Mouse (Mus musculus) thymus, adult 2 months (tissue): ENCODE results near the gene Hip1. TPM values are rescaled to one million over a fixed set of nuclear protein-coding genes. Genes with fewer than 3 reads are reported as not detected.

Experiments used
- DNase-seq: peaks from one replicate; pipeline ENCODE4 v3.0.0; 2021
- H3K27ac ChIP-seq: fragments of 200-500 bp; 2 replicates; pipeline ENCODE4 v1.5.1; 2012; ENCODE audit warnings: low read length, control low read depth; ENCODE audit not compliant: control insufficient read depth, insufficient read depth
- H3K27me3 ChIP-seq: fragments of 200-500 bp; 2 replicates; pipeline ENCODE4 v1.6.1; 2012; ENCODE audit warnings: mild to moderate bottlenecking, low read length, moderate library complexity, mixed read lengths; ENCODE audit not compliant: control insufficient read depth, insufficient read depth
- H3K36me3 ChIP-seq: fragments of 200-500 bp; 2 replicates; pipeline ENCODE4 v1.6.1; 2012; ENCODE audit warnings: mild to moderate bottlenecking, low read length, moderate library complexity; ENCODE audit not compliant: control insufficient read depth, insufficient read depth
- H3K4me1 ChIP-seq: fragments of 200-500 bp; replicated peaks from 2 replicates; pipeline ENCODE4 v1.6.1; 2012; ENCODE audit warnings: low read length; ENCODE audit not compliant: control insufficient read depth, insufficient read depth
- H3K4me3 ChIP-seq: fragments of 200-500 bp; 2 replicates; pipeline ENCODE4 v1.5.1; 2012; ENCODE audit warnings: mild to moderate bottlenecking, low read length, control low read depth, moderate library complexity; ENCODE audit not compliant: control insufficient read depth, insufficient read depth
- CTCF ChIP-seq: fragments of 200-500 bp; IDR thresholded peaks from 2 replicates; pipeline ENCODE4 v1.5.1; 2012; ENCODE audit warnings: mild to moderate bottlenecking, control low read depth, low read length, moderate library complexity, borderline replicate concordance; ENCODE audit not compliant: control insufficient read depth, poor library complexity, insufficient read depth; ENCODE audit errors: extremely low read depth
- POLR2A ChIP-seq: fragments of 200-500 bp; IDR thresholded peaks from 2 replicates; pipeline ENCODE4 v1.6.1; 2012; ENCODE audit warnings: mild to moderate bottlenecking, low read length, control low read depth, moderate library complexity; ENCODE audit not compliant: control insufficient read depth, poor library complexity, insufficient read depth; ENCODE audit errors: extremely low read depth
- WGBS: fragments of 180-500 bp; shearing (Covaris S2); methylation state at CpG from one replicate; pipeline ENCODE4 v1.1.7; 2018; 5-methylcytosine and 5-hydroxymethylcytosine counted together
- polyA plus RNA-seq: library from polyadenylated mRNA; depleted of rRNA; stranded (reverse); fragments of >200 nt; gene quantifications from 2 replicates; pipeline ENCODE4 v1.2.3, GENCODE M21; 2012

Gene Hip1
- polyA plus RNA-seq, 1 experiment: 11.8 TPM

- no peak for DNase-seq
- no peak for TF ChIP-seq POLR2A
- TF ChIP-seq CTCF: no peak
- H3K27me3 ChIP-seq: no peaks in the 10 kb centered on the region
- H3K27ac ChIP-seq: no peak overlapping the region
- no peaks in the 10 kb centered on the region for H3K4me1 ChIP-seq
- WGBS: 95% methylated on average over 7 of the region's 7 CpGs
- no peaks in the 10 kb centered on the region for H3K36me3 ChIP-seq
- no peak overlapping the region for H3K4me3 ChIP-seq
Measured at GRCm38 (mm10) chr5:135442430-135442829, 102.5 kb downstream of the Hip1 start.

DNA sequence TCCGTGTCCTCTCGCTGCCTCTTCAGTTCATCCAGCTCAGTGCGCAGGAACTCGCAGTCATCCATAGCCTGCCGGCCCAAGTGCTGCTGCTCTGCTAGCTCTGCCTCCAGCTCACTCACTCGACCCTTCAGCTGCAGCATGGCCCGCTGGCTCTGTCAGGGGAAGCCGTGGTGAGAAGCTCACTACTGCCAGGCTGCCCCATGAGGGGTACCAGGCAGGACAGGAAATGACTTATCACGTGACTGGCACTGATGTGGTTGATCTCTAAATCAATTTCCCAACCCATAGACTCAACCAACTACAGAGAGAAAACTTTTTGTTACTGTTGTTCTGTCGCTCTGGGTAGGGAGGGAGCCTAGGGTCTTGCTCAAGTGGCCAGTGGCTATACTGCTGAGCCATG lies 109.9 kb downstream of the Hip1 start:
- 0 out of 2 replicates have a peak, but pooled peaks cover 4% of the 10 kb centered on the region for H3K4me1 ChIP-seq
- H3K27me3 ChIP-seq: no peaks in the 10 kb centered on the region
- DNase-seq: no peak
- no peak overlapping the region for H3K4me3 ChIP-seq
- H3K36me3 ChIP-seq: no peaks in the 10 kb centered on the region
- H3K27ac ChIP-seq: no peak overlapping the region
- TF ChIP-seq CTCF (no peak), POLR2A (no peak)
- 31% methylated on average over 10 of the region's 10 CpGs for WGBS

GRCm38 (mm10) chr5:135433861-135434260 lies 111.1 kb downstream of the Hip1 start:
- H3K27me3 ChIP-seq: no peaks in the 10 kb centered on the region
- TF ChIP-seq POLR2A (no peak), CTCF (no peak)
- 0 out of 2 replicates have a peak, but pooled peaks cover 4% of the 10 kb centered on the region for H3K4me1 ChIP-seq
- 97% methylated on average over 4 of the region's 4 CpGs for WGBS
- DNase-seq: no peak
- no peaks in the 10 kb centered on the region for H3K36me3 ChIP-seq
- H3K4me3 ChIP-seq: no peak overlapping the region
- H3K27ac ChIP-seq: no peak overlapping the region

- no peaks in the 10 kb centered on the region for H3K36me3 ChIP-seq
- no peak for DNase-seq
- no peak overlapping the region for H3K27ac ChIP-seq
- no peak overlapping the region for H3K4me3 ChIP-seq
- no peaks in the 10 kb centered on the region for H3K27me3 ChIP-seq
- H3K4me1 ChIP-seq: 0 out of 2 replicates have a peak, but pooled peaks cover 4% of the 10 kb centered on the region
- WGBS: 83% methylated on average over 6 of the region's 6 CpGs
- no peak for TF ChIP-seq POLR2A
- no peak for TF ChIP-seq CTCF
Measured at GRCm38 (mm10) chr5:135431111-135431510, 113.8 kb downstream of the Hip1 start.

GRCm38 (mm10) chr5:135428786-135429185 lies 116.1 kb downstream of the Hip1 start:
- no peak overlapping the region for H3K27ac ChIP-seq
- H3K4me1 ChIP-seq: no peaks in the 10 kb centered on the region
- no peak for TF ChIP-seq POLR2A
- TF ChIP-seq CTCF: no peak
- no peak overlapping the region for H3K4me3 ChIP-seq
- no peaks in the 10 kb centered on the region for H3K36me3 ChIP-seq
- WGBS: 76% methylated on average over 5 of the region's 5 CpGs
- DNase-seq: no peak
- no peaks in the 10 kb centered on the region for H3K27me3 ChIP-seq

- WGBS: 90% methylated on average over 9 of the region's 9 CpGs
- no peaks in the 10 kb centered on the region for H3K36me3 ChIP-seq
- no peaks in the 10 kb centered on the region for H3K27me3 ChIP-seq
- DNase-seq: no peak
- peaks cover 6% of the 10 kb centered on the region; the same call in 1 of the 2 replicates for H3K4me1 ChIP-seq
- H3K27ac ChIP-seq: no peak overlapping the region
- H3K4me3 ChIP-seq: no peak overlapping the region
- TF ChIP-seq CTCF (no peak), POLR2A (no peak)
Measured at GRCm38 (mm10) chr5:135410266-135410665, 134.7 kb downstream of the Hip1 start.

GRCm38 (mm10) chr5:135408114-135408513 lies 136.8 kb downstream of the Hip1 start:
- 74% methylated on average over 4 of the region's 4 CpGs for WGBS
- no peak for DNase-seq
- Histone ChIP-seq H3K4me3 (no peak overlapping the region), H3K27ac (no peak overlapping the region), H3K36me3 (no peaks in the 10 kb centered on the region), H3K4me1 (peaks cover 6% of the 10 kb centered on the region; the same call in 1 of the 2 replicates), H3K27me3 (no peaks in the 10 kb centered on the region)
- TF ChIP-seq CTCF (no peak), POLR2A (no peak)
